Mouse (Mus musculus) embryonic facial prominence, embryonic 12.5 days (tissue): ENCODE data around the gene St6galnac3. TPM values are rescaled to one million over a fixed set of nuclear protein-coding genes. Genes with fewer than 3 reads are reported as not detected.
"Not testable (repeated sequence)": the region's sequence is repeated elsewhere in the genome, so short reads cannot be mapped to it uniquely, and the experiment has no call there.

Experiments used
- ATAC-seq: fragments of 200-750 bp; cut with Nextera tagmentation; 2 replicates; pipeline ENCODE4 v1.8.0; 2017; ENCODE audit not compliant: insufficient number of reproducible peaks, insufficient read depth, low FRiP score, low TSS enrichment
- H3K27ac ChIP-seq: fragments of 300-500 bp; sonication (generic); 2 replicates; pipeline ENCODE4 v1.5.1; 2016; ENCODE audit warnings: mild to moderate bottlenecking
- H3K27me3 ChIP-seq: fragments of 300-500 bp; sonication (generic); 2 replicates; pipeline ENCODE4 v1.6.1; 2016; ENCODE audit warnings: mild to moderate bottlenecking, moderate library complexity
- H3K36me3 ChIP-seq: fragments of 300-500 bp; sonication (generic); 2 replicates; pipeline ENCODE4 v1.6.1; 2016; ENCODE audit warnings: mild to moderate bottlenecking
- H3K4me1 ChIP-seq: fragments of 300-500 bp; sonication (generic); 2 replicates; pipeline ENCODE4 v1.6.1; 2016
- H3K4me2 ChIP-seq: fragments of 300-500 bp; sonication (generic); replicated peaks from 2 replicates; pipeline ENCODE4 v1.6.1; 2016; ENCODE audit warnings: mild to moderate bottlenecking, moderate library complexity
- H3K4me3 ChIP-seq: fragments of 300-500 bp; sonication (generic); 2 replicates; pipeline ENCODE4 v1.5.1; 2016; ENCODE audit warnings: mild to moderate bottlenecking
- H3K9ac ChIP-seq: fragments of 300-500 bp; sonication (generic); 2 replicates; pipeline ENCODE4 v1.6.1; 2016; ENCODE audit warnings: mild to moderate bottlenecking, moderate library complexity
- H3K9me3 ChIP-seq: fragments of 300-500 bp; sonication (generic); 2 replicates; pipeline ENCODE4 v1.6.1; 2016; ENCODE audit warnings: mild to moderate bottlenecking, moderate library complexity
- WGBS: fragments of 180-500 bp; shearing (Covaris S2); methylation state at CpG from one replicate; pipeline ENCODE4 v1.1.7; 2016; 5-methylcytosine and 5-hydroxymethylcytosine counted together
- polyA plus RNA-seq: library from polyadenylated mRNA; unstranded; fragments of >200 nt; fragmentation: Nextera tagmentation; extraction: Ambion mirVana; gene quantifications from 2 replicates; pipeline ENCODE4 v1.2.1, GENCODE M21; 2016

The St6galnac3 gene
- polyA plus RNA-seq = 64.6 and 70.2 TPM in 2 replicates

DNA sequence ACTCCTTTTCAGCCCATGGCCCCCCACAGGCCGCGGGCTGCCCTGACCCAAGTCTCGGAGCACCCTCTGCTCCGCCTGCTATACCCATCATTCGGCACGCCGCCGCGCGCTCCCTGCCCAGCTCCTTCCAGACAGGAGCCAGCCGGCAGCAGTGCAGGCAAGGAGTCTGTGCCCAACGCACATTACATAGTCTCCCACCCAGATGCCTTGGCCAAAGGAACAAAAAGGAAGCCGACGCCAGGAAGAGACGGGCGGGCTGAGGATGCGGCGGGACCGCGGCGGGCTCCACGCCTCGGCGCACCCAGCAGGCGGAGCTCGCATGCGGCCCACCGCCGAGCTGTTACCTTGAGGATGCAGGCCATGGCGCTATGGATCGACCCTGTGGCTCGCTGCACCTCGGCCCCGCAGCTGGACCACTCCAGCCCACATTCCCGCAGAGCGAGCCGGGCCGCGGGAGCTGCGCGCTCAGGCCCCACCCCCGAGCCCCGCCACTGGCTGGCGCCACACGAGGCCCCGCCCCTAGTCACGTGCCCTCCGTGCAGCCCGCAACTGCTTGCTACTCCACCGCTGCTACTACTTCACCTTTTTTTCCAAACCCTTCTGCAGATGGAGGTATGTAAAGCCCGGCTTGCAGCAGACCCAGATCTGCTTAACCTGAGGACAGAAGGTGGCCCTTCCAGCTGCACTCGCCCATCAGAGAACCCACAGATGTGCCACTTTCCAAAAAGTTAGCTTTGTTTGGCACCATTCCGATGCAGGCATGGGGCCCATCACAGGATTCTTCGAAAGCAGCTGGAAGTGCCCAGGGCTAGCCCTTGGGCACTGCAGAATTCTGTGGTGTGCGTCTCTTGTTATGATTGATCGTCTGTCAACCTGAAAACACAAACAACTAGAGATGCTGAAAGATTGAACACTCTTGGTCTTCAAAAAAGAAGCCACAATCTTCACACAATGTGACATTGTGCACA lies at the start of gene St6galnac3:
TSS of gene St6galnac3 (minus strand) at position 474 of the 968 bp plus-strand sequence.
- peak within 1 kb of the TSS; percentile 82 for H3K9ac ChIP-seq
- no peaks in the 10 kb centered on the region for H3K9me3 ChIP-seq
- H3K27ac ChIP-seq = peak within 1 kb of the TSS; percentile 93
- H3K36me3 ChIP-seq = no peaks in the 10 kb centered on the region
- no peaks in the 10 kb centered on the region for H3K27me3 ChIP-seq
- ATAC-seq = peak; percentile 95
- H3K4me3 ChIP-seq = peak within 1 kb of the TSS; percentile 78
- peak within 1 kb of the TSS; percentile 74 for H3K4me2 ChIP-seq
- WGBS = 2% methylated on average over 46 of the region's 56 CpGs
- H3K4me1 ChIP-seq = peaks cover 33% of the 10 kb centered on the region

GRCm38 (mm10) chr3:153774568-153774967 lies 49.6 kb upstream of the St6galnac3 start:
- Histone ChIP-seq H3K27ac (no peak overlapping the region), H3K4me2 (no peak overlapping the region), H3K36me3 (no peaks in the 10 kb centered on the region), H3K9me3 (no peaks in the 10 kb centered on the region), H3K27me3 (no peaks in the 10 kb centered on the region), H3K9ac (no peak overlapping the region), H3K4me3 (no peak overlapping the region), H3K4me1 (no peaks in the 10 kb centered on the region)
- ATAC-seq = no peak
- WGBS = 87% methylated on average over 3 of the region's 3 CpGs

DNA sequence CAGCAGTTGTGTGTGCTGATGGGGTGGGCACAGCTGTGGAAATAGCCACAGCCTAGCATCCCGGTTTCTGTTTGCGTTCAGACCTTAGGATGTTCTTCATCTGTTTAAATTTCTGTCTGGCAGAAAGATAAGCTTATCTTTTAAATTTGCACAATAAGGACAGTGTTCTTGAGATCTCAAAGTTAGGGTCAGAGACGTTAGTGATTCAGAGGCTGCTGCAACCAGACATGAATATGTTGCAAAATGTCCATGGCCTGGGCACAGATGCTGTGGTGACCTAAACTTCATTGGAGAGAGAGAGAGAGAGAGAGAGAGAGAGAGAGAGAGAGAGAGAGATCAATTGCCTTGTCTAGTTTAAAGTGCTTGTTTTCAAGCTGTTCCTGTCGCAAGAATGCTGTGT lies 46.5 kb upstream of the St6galnac3 start:
- WGBS = 72% methylated on average over 4 of the region's 4 CpGs
- no peak overlapping the region for H3K4me3 ChIP-seq
- H3K4me2 ChIP-seq = no peak overlapping the region
- no peaks in the 10 kb centered on the region for H3K4me1 ChIP-seq
- H3K9me3 ChIP-seq = no peaks in the 10 kb centered on the region
- H3K9ac ChIP-seq = no peak overlapping the region
- H3K36me3 ChIP-seq = no peaks in the 10 kb centered on the region
- H3K27ac ChIP-seq = no peak overlapping the region
- no peak for ATAC-seq
- H3K27me3 ChIP-seq = no peaks in the 10 kb centered on the region

GRCm38 (mm10) chr3:153770573-153770972 lies 45.6 kb upstream of the St6galnac3 start:
- H3K4me1 ChIP-seq = no peaks in the 10 kb centered on the region
- no peak overlapping the region for H3K4me2 ChIP-seq
- WGBS = 66% methylated on average over 7 of the region's 7 CpGs
- ATAC-seq = no peak
- no peaks in the 10 kb centered on the region for H3K27me3 ChIP-seq
- H3K4me3 ChIP-seq = no peak overlapping the region
- no peak overlapping the region for H3K9ac ChIP-seq
- no peaks in the 10 kb centered on the region for H3K9me3 ChIP-seq
- H3K36me3 ChIP-seq = no peaks in the 10 kb centered on the region
- no peak overlapping the region for H3K27ac ChIP-seq

DNA sequence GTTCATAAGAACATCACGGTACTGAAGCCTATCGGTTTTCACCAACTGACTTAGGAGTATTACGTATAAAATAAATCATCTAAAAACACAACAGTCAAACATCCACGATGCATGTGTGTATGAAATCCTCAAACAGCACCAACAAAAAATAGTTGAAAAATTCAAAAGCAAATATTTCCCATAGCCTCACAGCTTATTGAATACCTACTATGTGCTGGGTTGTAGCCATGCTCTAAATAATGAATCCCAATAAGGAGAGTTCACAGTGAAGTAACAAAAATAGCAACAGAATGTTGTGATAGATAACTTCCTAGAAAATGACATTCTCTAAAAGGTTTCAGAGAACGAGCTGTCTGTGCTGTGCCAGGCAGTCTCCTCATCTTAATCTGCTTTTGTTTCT lies 44.2 kb upstream of the St6galnac3 start:
- H3K4me1 ChIP-seq = no peaks in the 10 kb centered on the region
- H3K4me2 ChIP-seq = no peak overlapping the region
- H3K9ac ChIP-seq = no peak overlapping the region
- 83% methylated on average over 5 of the region's 5 CpGs for WGBS
- no peaks in the 10 kb centered on the region for H3K27me3 ChIP-seq
- no peaks in the 10 kb centered on the region for H3K9me3 ChIP-seq
- H3K27ac ChIP-seq = no peak overlapping the region
- no peaks in the 10 kb centered on the region for H3K36me3 ChIP-seq
- no peak for ATAC-seq
- no peak overlapping the region for H3K4me3 ChIP-seq

- Histone ChIP-seq H3K9me3 (no peaks in the 10 kb centered on the region), H3K4me2 (no peak overlapping the region), H3K9ac (no peak overlapping the region), H3K36me3 (no peaks in the 10 kb centered on the region), H3K27ac (no peak overlapping the region), H3K4me3 (no peak overlapping the region), H3K4me1 (no peaks in the 10 kb centered on the region), H3K27me3 (no peaks in the 10 kb centered on the region)
- ATAC-seq = no peak
Observed at GRCm38 (mm10) chr3:153765171-153765570, 40.2 kb upstream of the St6galnac3 start.

DNA sequence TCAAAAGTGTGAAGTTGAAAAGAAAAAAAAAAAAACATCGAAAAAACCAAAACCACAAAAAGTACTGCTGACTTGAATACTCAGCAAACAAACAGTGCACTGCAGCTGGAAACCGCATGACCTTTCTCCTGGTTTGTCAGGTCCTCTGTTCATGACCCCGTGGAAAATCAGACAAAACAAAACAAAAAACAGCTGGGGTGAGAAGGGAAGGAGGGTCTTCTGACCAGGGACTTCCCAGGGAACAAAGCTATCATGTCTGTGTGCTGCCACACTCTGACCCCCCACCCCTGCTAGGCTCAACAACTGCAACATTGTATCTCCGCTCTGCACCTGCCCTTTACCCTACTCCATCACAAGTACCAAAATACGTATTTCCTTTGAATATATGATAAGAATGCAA lies 39.8 kb upstream of the St6galnac3 start:
- 39% methylated on average over 5 of the region's 5 CpGs for WGBS
- ATAC-seq = no peak
- no peak overlapping the region for H3K27ac ChIP-seq
- no peak overlapping the region for H3K9ac ChIP-seq
- H3K9me3 ChIP-seq = no peaks in the 10 kb centered on the region
- H3K4me2 ChIP-seq = no peak overlapping the region
- no peaks in the 10 kb centered on the region for H3K36me3 ChIP-seq
- no peak overlapping the region for H3K4me3 ChIP-seq
- H3K4me1 ChIP-seq = no peaks in the 10 kb centered on the region
- H3K27me3 ChIP-seq = no peaks in the 10 kb centered on the region

GRCm38 (mm10) chr3:153761171-153761570 lies 36.2 kb upstream of the St6galnac3 start:
- no peaks in the 10 kb centered on the region for H3K27me3 ChIP-seq
- no peak overlapping the region for H3K4me3 ChIP-seq
- no peak overlapping the region for H3K9ac ChIP-seq
- H3K27ac ChIP-seq = no peak overlapping the region
- 85% methylated on average over 17 of the region's 17 CpGs for WGBS
- no peaks in the 10 kb centered on the region for H3K9me3 ChIP-seq
- no peaks in the 10 kb centered on the region for H3K36me3 ChIP-seq
- no peaks in the 10 kb centered on the region for H3K4me1 ChIP-seq
- no peak for ATAC-seq
- no peak overlapping the region for H3K4me2 ChIP-seq

GRCm38 (mm10) chr3:153759269-153759668 lies 34.3 kb upstream of the St6galnac3 start:
- no peak for ATAC-seq
- Histone ChIP-seq H3K27me3 (no peaks in the 10 kb centered on the region), H3K27ac (no peak overlapping the region), H3K4me1 (no peaks in the 10 kb centered on the region), H3K4me2 (no peak overlapping the region), H3K9me3 (no peaks in the 10 kb centered on the region), H3K4me3 (no peak overlapping the region), H3K36me3 (no peaks in the 10 kb centered on the region), H3K9ac (no peak overlapping the region)

DNA sequence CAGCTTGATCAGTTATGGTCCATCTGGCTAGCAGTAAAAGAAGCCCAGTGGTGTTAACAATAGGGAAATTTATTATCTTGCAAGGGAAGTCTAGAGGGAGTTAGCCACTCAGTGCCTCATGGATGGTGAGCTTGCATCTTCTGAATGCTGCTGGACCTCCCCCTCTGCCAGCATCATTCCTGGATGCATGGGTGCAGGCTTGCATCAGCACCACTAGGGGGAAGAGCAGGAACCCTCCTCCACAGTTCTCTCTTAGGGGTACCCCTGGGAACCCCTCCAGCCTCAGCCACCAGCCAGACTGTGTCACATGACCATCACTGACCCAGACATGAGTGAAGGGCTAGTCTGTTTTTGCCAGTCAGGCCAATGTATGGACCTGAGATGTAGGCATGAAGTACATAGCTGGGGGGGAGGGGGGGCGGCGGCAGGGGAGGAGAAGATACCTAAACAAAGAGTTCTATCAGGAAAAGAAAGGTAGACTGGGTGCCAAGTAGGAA lies 31.6 kb upstream of the St6galnac3 start:
- H3K4me2 ChIP-seq = no peak overlapping the region
- no peaks in the 10 kb centered on the region for H3K4me1 ChIP-seq
- no peak overlapping the region for H3K9ac ChIP-seq
- no peaks in the 10 kb centered on the region for H3K9me3 ChIP-seq
- 89% methylated on average over 2 of the region's 2 CpGs for WGBS
- H3K36me3 ChIP-seq = no peaks in the 10 kb centered on the region
- no peaks in the 10 kb centered on the region for H3K27me3 ChIP-seq
- no peak overlapping the region for H3K27ac ChIP-seq
- no peak for ATAC-seq
- no peak overlapping the region for H3K4me3 ChIP-seq

GRCm38 (mm10) chr3:153755785-153756326 lies 30.9 kb upstream of the St6galnac3 start:
- 78% methylated on average over 14 of the region's 14 CpGs for WGBS
- not testable (repeated sequence) for H3K4me3 ChIP-seq, H3K27me3 ChIP-seq, H3K9me3 ChIP-seq, H3K27ac ChIP-seq, H3K4me1 ChIP-seq, ATAC-seq, H3K4me2 ChIP-seq, H3K9ac ChIP-seq, H3K36me3 ChIP-seq

DNA sequence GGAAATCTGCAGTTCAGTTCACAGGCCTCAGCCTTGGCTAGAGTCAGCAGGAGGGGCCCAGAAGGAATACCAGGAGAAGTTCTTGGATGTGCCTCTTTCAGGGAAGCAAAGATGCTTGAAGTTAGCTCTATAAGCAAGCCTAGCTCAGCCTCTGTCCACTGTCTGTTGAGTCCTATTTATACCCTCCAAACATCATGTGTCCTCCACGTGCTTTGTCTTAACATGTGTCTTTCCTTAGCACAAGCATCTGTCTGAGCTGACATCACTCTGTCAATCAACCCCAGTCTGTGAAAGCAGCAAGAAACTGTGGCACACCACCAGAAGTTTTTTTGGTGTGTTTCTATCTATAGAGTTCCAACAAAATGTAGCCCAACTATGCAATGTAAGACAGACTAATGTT lies 26.5 kb upstream of the St6galnac3 start:
- Histone ChIP-seq H3K9me3 (no peaks in the 10 kb centered on the region), H3K27me3 (no peaks in the 10 kb centered on the region), H3K36me3 (no peaks in the 10 kb centered on the region), H3K9ac (no peak overlapping the region), H3K4me3 (no peak overlapping the region), H3K4me1 (no peaks in the 10 kb centered on the region), H3K4me2 (no peak overlapping the region), H3K27ac (no peak overlapping the region)
- 24% methylated on average over 1 of the region's 1 CpGs for WGBS
- no peak for ATAC-seq
